Mouse (Mus musculus) neural tube, embryonic 11.5 days (tissue): ENCODE results near the gene Mycbp. TPM values are rescaled to one million over a fixed set of nuclear protein-coding genes. Genes with fewer than 3 reads are reported as not detected.
"Not testable (repeated sequence)": the region's sequence is repeated elsewhere in the genome, so short reads cannot be mapped to it uniquely, and the experiment has no call there.

Experiments used
- ATAC-seq: fragments of 200-750 bp; cut with Nextera tagmentation; 2 replicates; pipeline ENCODE4 v1.8.0; 2017; ENCODE audit warnings: moderate number of reproducible peaks, mild to moderate bottlenecking, moderate TSS enrichment, moderate library complexity; ENCODE audit not compliant: insufficient read depth, low FRiP score, low TSS enrichment
- DNase-seq: peaks from one replicate; pipeline ENCODE4 v3.0.0-alpha.2; 2015; ENCODE audit warnings: low spot score
- H3K27ac ChIP-seq: fragments of 300-500 bp; sonication (generic); 2 replicates; pipeline ENCODE4 v1.5.1; 2014; ENCODE audit warnings: low read depth, mild to moderate bottlenecking, low read length
- H3K27me3 ChIP-seq: fragments of 300-500 bp; sonication (generic); 2 replicates; pipeline ENCODE4 v1.6.1; 2014; ENCODE audit warnings: mild to moderate bottlenecking, low read length, mixed read lengths; ENCODE audit not compliant: control insufficient read depth, insufficient read depth
- H3K36me3 ChIP-seq: fragments of 300-500 bp; sonication (generic); 2 replicates; pipeline ENCODE4 v1.6.1; 2014; ENCODE audit warnings: mild to moderate bottlenecking, low read length, moderate library complexity, mixed read lengths; ENCODE audit not compliant: control insufficient read depth, insufficient read depth
- H3K4me1 ChIP-seq: fragments of 300-500 bp; sonication (generic); 2 replicates; pipeline ENCODE4 v1.6.1; 2014; ENCODE audit warnings: low read length, mixed read lengths; ENCODE audit not compliant: control insufficient read depth, insufficient read depth
- H3K4me2 ChIP-seq: fragments of 300-500 bp; sonication (generic); 2 replicates; pipeline ENCODE4 v1.6.1; 2014; ENCODE audit warnings: low read depth, mild to moderate bottlenecking, moderate library complexity
- H3K4me3 ChIP-seq: fragments of 300-500 bp; sonication (generic); 2 replicates; pipeline ENCODE4 v1.5.1; 2014; ENCODE audit warnings: low read depth, low read length
- H3K9ac ChIP-seq: fragments of 300-500 bp; sonication (generic); 2 replicates; pipeline ENCODE4 v1.6.1; 2014; ENCODE audit warnings: mild to moderate bottlenecking, low read length
- H3K9me3 ChIP-seq: fragments of 300-500 bp; sonication (generic); 2 replicates; pipeline ENCODE4 v1.6.1; 2016; ENCODE audit warnings: low read length; ENCODE audit not compliant: control insufficient read depth
- WGBS: fragments of 180-500 bp; shearing (Covaris S2); extraction: QIAGEN DNeasy Blood & Tissue Kit; methylation state at CpG from one replicate; pipeline ENCODE4 v1.1.7; 2014; 5-methylcytosine and 5-hydroxymethylcytosine counted together
- polyA plus RNA-seq: library from polyadenylated mRNA; unstranded; fragments of >200 nt; fragmentation: Nextera tagmentation; extraction: Ambion mirVana; gene quantifications from 2 replicates; pipeline ENCODE4 v1.2.1, GENCODE M21; 2014

The Mycbp gene
- polyA plus RNA-seq, 1 experiment from 2014 or later: 54.3 TPM

GRCm38 (mm10) chr4:123927961-123928360, 23.3 kb downstream of the Mycbp start:
- Histone ChIP-seq H3K4me2 (no peak overlapping the region), H3K27me3 (no peaks in the 10 kb centered on the region), H3K9me3 (no peaks in the 10 kb centered on the region), H3K27ac (no peak overlapping the region), H3K9ac (no peak overlapping the region), H3K4me3 (no peak overlapping the region), H3K4me1 (no peaks in the 10 kb centered on the region), H3K36me3 (peaks cover 6% of the 10 kb centered on the region; the same call in 1 of the 2 replicates)
- ATAC-seq (no peak), DNase-seq (no peak)

DNA sequence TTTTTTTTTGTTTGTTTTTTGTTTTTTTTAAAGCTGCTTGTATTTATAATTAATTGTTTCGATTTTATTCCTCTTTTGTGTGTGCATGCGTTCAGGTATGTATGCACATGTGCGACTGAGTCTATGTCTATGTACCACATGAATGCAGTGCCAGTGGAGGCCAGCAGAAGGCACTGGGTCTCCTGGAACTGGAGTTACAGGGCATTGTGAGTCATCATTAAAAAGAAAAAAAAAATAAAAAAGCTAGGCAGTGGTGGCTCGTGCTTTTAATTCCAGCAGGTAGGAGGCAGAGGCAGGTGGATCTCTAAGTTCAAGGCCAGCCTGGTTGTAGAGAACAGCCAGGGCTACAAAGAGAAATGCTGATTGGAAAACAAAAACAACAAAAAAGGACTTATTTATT, 25.4 kb downstream of the Mycbp start:
- Histone ChIP-seq H3K9me3 (no peaks in the 10 kb centered on the region), H3K27me3 (no peaks in the 10 kb centered on the region), H3K36me3 (peaks cover 7% of the 10 kb centered on the region), H3K4me3 (no peak overlapping the region), H3K4me2 (no peak overlapping the region), H3K9ac (no peak overlapping the region), H3K4me1 (no peaks in the 10 kb centered on the region), H3K27ac (no peak overlapping the region)
- ATAC-seq (no peak), DNase-seq (no peak)
- 92% methylated on average over 4 of the region's 4 CpGs for WGBS

DNA sequence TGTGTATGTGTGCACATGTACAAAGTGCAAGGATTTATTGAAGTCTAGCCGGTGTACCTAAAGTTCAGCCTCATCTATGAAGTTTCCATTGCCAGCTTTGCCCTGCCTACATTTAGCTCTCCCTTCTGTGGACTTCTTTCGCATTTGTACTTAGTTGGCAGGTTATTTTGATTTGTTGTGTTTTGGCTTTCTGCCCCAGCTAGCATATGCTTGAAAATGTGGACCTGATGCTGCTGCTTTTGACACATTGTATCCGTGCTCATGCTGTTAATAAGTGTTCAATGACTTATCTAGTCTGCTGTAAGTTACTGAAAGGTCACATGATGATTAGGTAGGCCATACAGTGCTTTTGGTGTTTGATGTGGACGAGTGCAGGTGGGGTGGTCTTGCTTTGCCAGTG, 29.7 kb downstream of the Mycbp start:
- H3K4me2 ChIP-seq: no peak overlapping the region
- H3K27ac ChIP-seq: no peak overlapping the region
- DNase-seq: no peak
- peaks cover 2% of the 10 kb centered on the region for H3K36me3 ChIP-seq
- no peak for ATAC-seq
- H3K9me3 ChIP-seq: no peaks in the 10 kb centered on the region
- WGBS: 94% methylated on average over 4 of the region's 4 CpGs
- H3K4me1 ChIP-seq: no peaks in the 10 kb centered on the region
- H3K4me3 ChIP-seq: no peak overlapping the region
- no peaks in the 10 kb centered on the region for H3K27me3 ChIP-seq
- no peak overlapping the region for H3K9ac ChIP-seq

DNA sequence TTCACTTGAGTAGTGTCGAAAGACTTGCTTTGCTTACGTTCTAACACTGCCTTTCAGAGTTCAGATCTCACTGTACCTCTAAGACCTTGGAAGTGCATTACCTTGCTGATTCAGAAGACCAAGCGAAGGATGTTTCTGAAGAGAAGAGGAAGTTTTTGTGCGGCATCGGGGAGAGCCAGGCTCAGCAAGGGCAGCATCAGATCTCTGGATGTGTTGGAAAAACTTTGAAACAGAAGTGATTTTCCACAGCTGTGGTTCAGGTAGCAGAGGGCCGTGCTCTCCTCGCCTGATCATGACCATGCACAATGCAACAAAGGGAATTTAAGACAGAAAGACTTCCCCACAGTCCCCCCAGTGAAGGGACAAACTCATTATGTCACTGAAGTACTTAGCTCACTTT, 31.4 kb downstream of the Mycbp start:
- H3K27me3 ChIP-seq: no peaks in the 10 kb centered on the region
- WGBS: 93% methylated on average over 7 of the region's 7 CpGs
- no peaks in the 10 kb centered on the region for H3K4me1 ChIP-seq
- H3K27ac ChIP-seq: no peak overlapping the region
- no peak overlapping the region for H3K9ac ChIP-seq
- no peak overlapping the region for H3K4me3 ChIP-seq
- peaks cover 2% of the 10 kb centered on the region for H3K36me3 ChIP-seq
- ATAC-seq (no peak), DNase-seq (no peak)
- no peak overlapping the region for H3K4me2 ChIP-seq
- no peaks in the 10 kb centered on the region for H3K9me3 ChIP-seq

GRCm38 (mm10) chr4:123939838-123940237, 35.2 kb downstream of the Mycbp start:
- Histone ChIP-seq H3K27me3 (no peaks in the 10 kb centered on the region), H3K9me3 (no peaks in the 10 kb centered on the region), H3K4me3 (no peak overlapping the region), H3K27ac (no peak overlapping the region), H3K36me3 (no peaks in the 10 kb centered on the region; the same call in 1 of the 2 replicates), H3K4me2 (no peak overlapping the region), H3K4me1 (no peaks in the 10 kb centered on the region), H3K9ac (no peak overlapping the region)
- ATAC-seq (no peak), DNase-seq (peak; percentile 83)
- 8% methylated on average over 4 of the region's 4 CpGs for WGBS

DNA sequence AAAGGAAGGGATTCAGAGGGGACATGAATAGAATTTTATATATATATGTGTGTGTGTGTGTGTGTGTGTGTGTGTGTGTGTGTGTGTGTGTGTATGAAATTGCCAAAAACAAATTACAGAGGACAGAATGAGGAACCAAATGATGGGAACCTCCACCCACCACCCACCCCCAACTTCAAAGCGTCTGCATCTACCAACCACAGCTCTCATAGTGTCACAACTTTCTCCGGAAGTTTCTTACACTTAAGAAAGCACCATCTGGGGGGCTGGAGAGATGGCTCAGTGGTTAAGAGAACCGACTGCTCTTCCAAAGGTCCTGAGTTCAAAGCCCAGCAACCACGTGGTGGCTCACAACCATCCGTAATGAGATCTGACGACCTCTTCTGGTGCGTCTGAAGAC, 36.2 kb downstream of the Mycbp start:
- not testable (repeated sequence) for H3K4me3 ChIP-seq, H3K4me1 ChIP-seq, H3K9me3 ChIP-seq, DNase-seq, H3K36me3 ChIP-seq, H3K4me2 ChIP-seq, H3K27me3 ChIP-seq, H3K27ac ChIP-seq, H3K9ac ChIP-seq, ATAC-seq
- WGBS: 78% methylated on average over 7 of the region's 7 CpGs

DNA sequence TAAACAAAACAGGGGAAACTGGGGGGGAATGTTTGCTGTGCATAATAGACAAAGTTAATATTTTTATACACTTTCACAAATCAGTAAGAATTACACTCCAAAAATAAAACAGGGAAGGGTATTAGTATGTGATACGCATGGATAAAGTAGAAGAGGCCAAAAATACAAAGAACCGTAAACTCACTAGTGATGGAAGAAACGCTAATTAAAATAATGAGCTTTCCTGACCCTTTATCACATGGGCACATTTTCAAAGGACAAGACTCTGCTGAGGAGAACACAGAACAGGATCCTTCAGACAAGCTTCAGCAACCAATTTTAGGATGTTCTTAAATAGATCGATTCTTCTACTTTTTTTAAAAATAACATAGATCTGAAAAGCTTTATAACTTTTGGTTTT, 42.1 kb downstream of the Mycbp start:
- Histone ChIP-seq H3K4me2 (no peak overlapping the region), H3K36me3 (no peaks in the 10 kb centered on the region), H3K27me3 (no peaks in the 10 kb centered on the region), H3K9me3 (no peaks in the 10 kb centered on the region), H3K27ac (no peak overlapping the region), H3K4me3 (no peak overlapping the region), H3K4me1 (no peaks in the 10 kb centered on the region), H3K9ac (no peak overlapping the region)
- DNase-seq (no peak), ATAC-seq (no peak)
- WGBS: 87% methylated on average over 4 of the region's 4 CpGs

DNA sequence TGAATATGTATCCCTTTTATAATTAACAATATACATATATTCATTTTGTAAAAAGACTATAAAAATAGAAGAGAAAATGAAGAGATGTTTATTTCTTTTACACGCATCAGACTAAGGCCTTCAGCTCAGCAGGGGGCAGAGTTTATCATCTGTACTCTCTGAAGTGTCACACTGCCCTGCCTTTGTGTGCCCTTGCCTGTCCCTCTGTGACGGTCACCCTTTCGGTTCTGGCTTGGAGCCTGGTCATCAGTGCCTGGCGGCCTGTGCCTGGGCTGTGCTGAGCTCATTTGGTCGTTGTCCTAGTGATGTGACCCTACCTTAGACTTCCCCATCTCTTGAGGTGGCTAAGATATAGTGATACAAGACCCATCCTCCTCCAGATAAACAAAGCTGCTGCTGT, 42.5 kb downstream of the Mycbp start:
- ATAC-seq (no peak), DNase-seq (no peak)
- no peaks in the 10 kb centered on the region for H3K36me3 ChIP-seq
- WGBS: 57% methylated on average over 5 of the region's 5 CpGs
- no peak overlapping the region for H3K4me2 ChIP-seq
- no peaks in the 10 kb centered on the region for H3K9me3 ChIP-seq
- no peaks in the 10 kb centered on the region for H3K4me1 ChIP-seq
- H3K27me3 ChIP-seq: no peaks in the 10 kb centered on the region
- no peak overlapping the region for H3K27ac ChIP-seq
- no peak overlapping the region for H3K4me3 ChIP-seq
- H3K9ac ChIP-seq: no peak overlapping the region

DNA sequence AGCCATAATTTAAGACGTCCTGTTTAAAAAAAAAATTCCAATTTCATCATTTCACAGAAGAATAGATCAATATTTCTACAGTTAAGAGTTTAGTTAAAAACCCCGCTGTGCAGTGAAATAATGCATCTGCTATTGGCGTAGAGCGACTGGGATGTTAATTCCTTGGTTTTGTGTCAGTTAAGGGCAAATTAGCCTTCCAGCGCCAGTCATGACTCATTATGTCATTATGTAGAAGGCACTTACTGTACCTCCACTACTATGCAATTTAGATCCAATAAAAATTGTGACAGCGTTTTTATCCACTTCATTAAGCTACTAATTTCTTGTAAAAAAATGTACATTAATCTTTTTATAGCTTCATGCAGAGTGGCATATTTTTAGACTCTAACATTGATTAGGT, 44.3 kb downstream of the Mycbp start:
- H3K27ac ChIP-seq: no peak overlapping the region
- ATAC-seq (no peak), DNase-seq (no peak)
- no peaks in the 10 kb centered on the region for H3K36me3 ChIP-seq
- no peak overlapping the region for H3K4me2 ChIP-seq
- no peak overlapping the region for H3K4me3 ChIP-seq
- WGBS: 80% methylated on average over 6 of the region's 6 CpGs
- H3K9me3 ChIP-seq: no peaks in the 10 kb centered on the region
- no peak overlapping the region for H3K9ac ChIP-seq
- no peaks in the 10 kb centered on the region for H3K27me3 ChIP-seq
- H3K4me1 ChIP-seq: no peaks in the 10 kb centered on the region
